Mouse (Mus musculus) forebrain, embryonic 14.5 days (tissue): Measurements from ENCODE around the gene Slc7a6os. TPM values are rescaled to one million over a fixed set of nuclear protein-coding genes. Genes with fewer than 3 reads are reported as not detected.
"Not testable (repeated sequence)": the region's sequence is repeated elsewhere in the genome, so short reads cannot be mapped to it uniquely, and the experiment has no call there.

ENCODE experiments used
- ATAC-seq: fragments of 200-750 bp; cut with Nextera tagmentation; 2 replicates; pipeline ENCODE4 v1.8.0; 2017; ENCODE audit warnings: mild to moderate bottlenecking, moderate library complexity
- DNase-seq: peaks from one replicate; pipeline ENCODE4 v3.0.0-alpha.2; 2015; ENCODE audit warnings: low spot score
- H3K27ac ChIP-seq: fragments of 300-500 bp; sonication (generic); 2 replicates; pipeline ENCODE4 v1.5.1; 2014; ENCODE audit warnings: low read depth, mild to moderate bottlenecking, control low read depth, low read length, moderate library complexity
- H3K27me3 ChIP-seq: fragments of 300-500 bp; sonication (generic); replicated peaks from 2 replicates; pipeline ENCODE4 v1.6.1; 2014; ENCODE audit warnings: low read length, control low read depth, mixed read lengths; ENCODE audit not compliant: control insufficient read depth, insufficient read depth
- H3K36me3 ChIP-seq: fragments of 300-500 bp; sonication (generic); 2 replicates; pipeline ENCODE4 v1.6.1; 2014; ENCODE audit warnings: low read length, control low read depth; ENCODE audit not compliant: control insufficient read depth, insufficient read depth
- H3K4me1 ChIP-seq: fragments of 300-500 bp; sonication (generic); 2 replicates; pipeline ENCODE4 v1.6.1; 2014; ENCODE audit warnings: antibody characterized with exemption, low read length, control low read depth; ENCODE audit not compliant: control insufficient read depth, insufficient read depth
- H3K4me2 ChIP-seq: fragments of 300-500 bp; sonication (generic); 2 replicates; pipeline ENCODE4 v1.6.1; 2014; ENCODE audit warnings: mild to moderate bottlenecking, control low read depth, low read length
- H3K4me3 ChIP-seq: fragments of 300-500 bp; sonication (generic); 2 replicates; pipeline ENCODE4 v1.5.1; 2014; ENCODE audit warnings: low read depth, low read length, control low read depth
- H3K9ac ChIP-seq: fragments of 300-500 bp; sonication (generic); 2 replicates; pipeline ENCODE4 v1.6.1; 2014; ENCODE audit warnings: mild to moderate bottlenecking, low read length, control low read depth, moderate library complexity
- H3K9me3 ChIP-seq: fragments of 300-500 bp; sonication (generic); replicated peaks from 2 replicates; pipeline ENCODE4 v1.6.1; 2016; ENCODE audit warnings: low read length, control low read depth, mixed read lengths; ENCODE audit not compliant: control insufficient read depth
- WGBS: fragments of 180-500 bp; shearing (Covaris S2); extraction: QIAGEN DNeasy Blood & Tissue Kit; methylation state at CpG from one replicate; pipeline ENCODE4 v1.1.7; 2014; 5-methylcytosine and 5-hydroxymethylcytosine counted together
- polyA plus RNA-seq: library from polyadenylated mRNA; unstranded; fragments of >200 nt; fragmentation: Nextera tagmentation; extraction: Ambion mirVana; gene quantifications from 2 replicates; pipeline ENCODE4 v1.2.1, GENCODE M21; 2014

Gene Slc7a6os
- polyA plus RNA-seq, 1 experiment from 2014 or later: 27.7 TPM

DNA sequence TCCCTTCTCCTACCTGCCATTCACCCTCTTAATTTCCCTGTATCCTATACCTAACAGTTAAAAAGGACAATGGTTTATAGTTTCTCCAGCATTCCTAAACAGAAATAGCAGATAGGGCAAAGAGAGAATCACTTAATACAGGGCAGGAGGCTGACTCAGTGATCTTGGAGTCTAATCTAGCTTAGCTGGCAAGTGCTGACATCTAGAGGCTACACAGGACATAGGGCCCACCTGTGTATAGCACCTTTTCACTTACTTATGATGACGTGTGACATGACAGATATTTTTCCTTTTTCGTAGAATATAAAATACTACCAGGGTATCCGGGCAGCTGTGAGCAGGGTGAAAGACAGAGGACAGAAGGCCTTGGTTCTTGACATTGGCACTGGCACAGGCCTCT lies 8.9 kb upstream of the Slc7a6os start:
- Histone ChIP-seq H3K36me3 (peaks cover 84% of the 10 kb centered on the region), H3K9me3 (no peaks in the 10 kb centered on the region), H3K9ac (no peak overlapping the region), H3K27ac (no peak overlapping the region), H3K4me3 (no peak overlapping the region), H3K4me2 (no peak overlapping the region), H3K4me1 (no peaks in the 10 kb centered on the region), H3K27me3 (no peaks in the 10 kb centered on the region)
- ATAC-seq (no peak), DNase-seq (no peak)
- 93% methylated on average over 3 of the region's 3 CpGs for WGBS

GRCm38 (mm10) chr8:106213959-106214358 lies 3.2 kb upstream of the Slc7a6os start:
- Histone ChIP-seq H3K36me3 (peaks cover 56% of the 10 kb centered on the region), H3K27ac (no peak overlapping the region), H3K4me2 (no peak overlapping the region), H3K9ac (no peak overlapping the region), H3K4me1 (peaks cover 11% of the 10 kb centered on the region), H3K4me3 (no peak overlapping the region), H3K27me3 (no peaks in the 10 kb centered on the region), H3K9me3 (no peaks in the 10 kb centered on the region)
- ATAC-seq (no peak), DNase-seq (no peak)
- WGBS: 96% methylated on average over 3 of the region's 3 CpGs

DNA sequence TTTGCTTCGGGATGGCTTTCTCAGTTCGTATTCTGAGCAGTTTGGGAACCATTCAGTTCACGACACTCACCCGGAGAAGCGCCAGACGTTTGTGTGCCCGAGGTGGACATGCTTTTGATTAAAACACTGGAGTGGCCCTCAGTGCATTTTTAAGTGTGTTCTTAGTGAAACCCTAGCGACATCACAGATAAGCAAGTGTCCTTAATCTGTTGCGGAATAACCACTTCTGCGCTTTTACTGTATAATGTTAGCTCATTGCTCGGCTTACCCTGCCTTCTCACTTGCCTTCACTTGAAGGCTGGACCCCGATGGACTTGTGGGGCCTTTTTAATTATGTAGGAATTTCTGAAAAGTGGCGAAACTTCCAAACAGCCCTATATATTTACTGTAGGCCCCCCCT lies 686 bp upstream of the Slc7a6os start:
- Histone ChIP-seq H3K27ac (peak overlapping the region; percentile 89), H3K9ac (peak overlapping the region; percentile 90), H3K27me3 (no peaks in the 10 kb centered on the region), H3K36me3 (peaks cover 42% of the 10 kb centered on the region), H3K4me2 (peak overlapping the region; percentile 82), H3K4me3 (peak overlapping the region; percentile 79), H3K4me1 (peaks cover 11% of the 10 kb centered on the region), H3K9me3 (no peaks in the 10 kb centered on the region)
- 5% methylated on average over 13 of the region's 13 CpGs for WGBS
- ATAC-seq (no peak), DNase-seq (peak; percentile 31)

DNA sequence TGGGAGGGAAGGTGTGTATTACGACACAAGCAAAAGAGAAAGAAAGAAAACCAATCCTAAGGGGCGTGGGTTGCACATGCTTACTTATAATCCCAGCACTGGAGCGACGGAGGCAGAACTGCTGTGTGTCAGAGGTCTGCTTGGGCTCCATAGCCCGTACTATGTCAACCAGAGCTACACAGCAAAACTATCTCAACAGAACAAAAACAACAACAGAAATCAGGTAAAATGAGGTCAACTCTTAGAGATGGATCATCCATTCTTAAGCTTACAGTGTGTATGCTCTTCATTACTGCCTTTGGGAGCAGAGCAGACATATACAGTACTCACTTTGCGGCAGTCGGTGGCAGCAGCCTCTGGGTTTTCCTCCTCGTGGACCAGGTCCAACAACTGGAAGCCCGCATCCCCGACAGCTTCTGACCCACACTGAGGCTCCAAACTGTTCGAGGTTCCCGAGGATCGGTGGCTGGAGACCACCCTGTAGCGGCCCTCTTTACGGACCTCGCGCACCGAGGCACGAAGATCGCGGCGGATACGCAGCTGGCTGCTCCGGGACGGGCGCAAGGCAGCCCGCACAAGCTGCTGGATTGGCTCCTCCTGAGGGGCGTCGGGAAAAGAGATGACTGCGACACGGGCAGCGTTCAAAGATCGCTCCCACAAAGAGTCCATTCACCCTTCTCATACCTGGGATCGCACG lies 552 bp downstream of the Slc7a6os start:
- Histone ChIP-seq H3K36me3 (peaks cover 38% of the 10 kb centered on the region), H3K4me1 (peaks cover 11% of the 10 kb centered on the region), H3K27me3 (no peaks in the 10 kb centered on the region), H3K9ac (peak overlapping the region; percentile 90), H3K27ac (peak overlapping the region; percentile 89), H3K9me3 (no peaks in the 10 kb centered on the region), H3K4me3 (peak overlapping the region; percentile 79), H3K4me2 (peak overlapping the region; percentile 82)
- no peak for DNase-seq
- WGBS: 1% methylated on average over 34 of the region's 35 CpGs
- peak; percentile 72 for ATAC-seq

GRCm38 (mm10) chr8:106199596-106199995 lies 11.1 kb downstream of the Slc7a6os start:
- WGBS: 85% methylated on average over 3 of the region's 3 CpGs
- H3K4me2 ChIP-seq, H3K9ac ChIP-seq, H3K4me1 ChIP-seq, H3K27me3 ChIP-seq, H3K27ac ChIP-seq, DNase-seq, ATAC-seq, H3K9me3 ChIP-seq, H3K4me3 ChIP-seq: not testable (repeated sequence)
- peaks cover 88% of the 10 kb centered on the region for H3K36me3 ChIP-seq

GRCm38 (mm10) chr8:106198741-106199140 lies 12.0 kb downstream of the Slc7a6os start:
- ATAC-seq: no peak
- peaks cover 89% of the 10 kb centered on the region for H3K36me3 ChIP-seq
- DNase-seq: peak; percentile 59
- H3K4me2 ChIP-seq: no peak overlapping the region
- H3K27me3 ChIP-seq: no peaks in the 10 kb centered on the region
- no peaks in the 10 kb centered on the region for H3K9me3 ChIP-seq
- H3K27ac ChIP-seq: no peak overlapping the region
- H3K4me3 ChIP-seq: no peak overlapping the region
- no peaks in the 10 kb centered on the region for H3K4me1 ChIP-seq
- no peak overlapping the region for H3K9ac ChIP-seq
- 4% methylated on average over 1 of the region's 1 CpGs for WGBS

DNA sequence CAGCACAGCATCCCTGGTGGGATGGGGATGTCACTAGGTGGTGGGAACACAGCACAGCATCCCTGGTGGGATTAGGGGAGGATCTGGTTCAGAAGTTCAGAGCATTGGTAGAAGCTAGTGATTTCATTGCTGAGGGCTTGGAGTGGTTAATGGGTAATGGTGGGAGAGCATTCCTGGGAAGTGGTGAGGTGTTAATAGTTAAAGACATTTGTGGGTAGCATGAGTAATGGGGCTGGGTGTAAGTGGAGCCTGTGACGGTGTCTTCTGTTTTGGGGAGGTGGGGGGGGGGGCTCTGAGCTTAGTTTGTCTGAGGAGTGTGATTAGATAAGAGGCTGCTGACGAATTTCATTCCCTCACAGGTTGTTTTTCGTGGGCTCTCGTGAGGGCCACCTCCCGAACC lies 16.7 kb downstream of the Slc7a6os start:
- no peaks in the 10 kb centered on the region for H3K27me3 ChIP-seq
- ATAC-seq (no peak), DNase-seq (no peak)
- H3K4me2 ChIP-seq: no peak overlapping the region
- H3K4me1 ChIP-seq: no peaks in the 10 kb centered on the region
- peaks cover 79% of the 10 kb centered on the region for H3K36me3 ChIP-seq
- no peak overlapping the region for H3K9ac ChIP-seq
- H3K9me3 ChIP-seq: no peaks in the 10 kb centered on the region
- 96% methylated on average over 5 of the region's 5 CpGs for WGBS
- no peak overlapping the region for H3K27ac ChIP-seq
- H3K4me3 ChIP-seq: no peak overlapping the region

DNA sequence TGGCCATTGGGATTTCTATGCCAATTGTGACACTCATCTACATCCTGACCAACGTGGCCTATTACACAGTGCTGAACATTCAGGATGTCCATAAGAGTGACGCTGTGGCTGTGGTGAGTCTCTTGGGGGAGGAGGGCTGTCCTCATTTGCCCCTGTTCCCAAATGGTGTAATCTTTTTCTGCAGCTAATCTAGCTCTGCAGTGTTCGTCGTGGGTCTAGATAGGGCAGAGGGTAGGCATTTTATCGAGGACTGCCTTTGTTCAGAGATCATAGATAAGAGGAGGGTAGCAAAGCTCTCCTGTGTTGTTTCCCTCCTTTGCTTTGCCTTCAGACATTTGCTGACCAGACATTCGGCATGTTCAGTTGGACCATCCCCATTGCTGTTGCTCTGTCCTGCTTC lies 17.6 kb downstream of the Slc7a6os start:
- Histone ChIP-seq H3K4me2 (no peak overlapping the region), H3K9ac (no peak overlapping the region), H3K4me3 (no peak overlapping the region), H3K36me3 (peaks cover 70% of the 10 kb centered on the region), H3K4me1 (no peaks in the 10 kb centered on the region), H3K27ac (no peak overlapping the region), H3K9me3 (no peaks in the 10 kb centered on the region), H3K27me3 (no peaks in the 10 kb centered on the region)
- WGBS: 93% methylated on average over 6 of the region's 6 CpGs
- ATAC-seq: no peak
- no peak for DNase-seq

GRCm38 (mm10) chr8:106191639-106192038 lies 19.1 kb downstream of the Slc7a6os start:
- WGBS: 95% methylated on average over 5 of the region's 5 CpGs
- no peak for DNase-seq
- no peak for ATAC-seq
- no peaks in the 10 kb centered on the region for H3K4me1 ChIP-seq
- no peak overlapping the region for H3K4me3 ChIP-seq
- no peak overlapping the region for H3K4me2 ChIP-seq
- H3K36me3 ChIP-seq: peaks cover 67% of the 10 kb centered on the region
- H3K9ac ChIP-seq: no peak overlapping the region
- no peak overlapping the region for H3K27ac ChIP-seq
- no peaks in the 10 kb centered on the region for H3K27me3 ChIP-seq
- no peaks in the 10 kb centered on the region for H3K9me3 ChIP-seq
